Mouse (Mus musculus) MEL (cell line): Measurements from ENCODE around the gene Gm20521.

Source experiments
- CTCF ChIP-seq, 3 experiments: IDR thresholded peaks in 2 of 3; conservative IDR thresholded peaks in 1 of 3; 2 replicates each; pipeline ENCODE4 v1.5.1; 2011 to 2012; ENCODE audit warnings: low read length in 3 of 3, low read depth in 2 of 3, mild to moderate bottlenecking in 2 of 3, improper control_type of control experiment in 1 of 3, inconsistent platforms in 1 of 3, mixed read lengths in 1 of 3, moderate library complexity in 1 of 3; ENCODE audit not compliant: control insufficient read depth in 1 of 3, insufficient read depth in 1 of 3, poor library complexity in 1 of 3, severe bottlenecking in 1 of 3
- GABPA ChIP-seq: IDR thresholded peaks from 2 replicates; pipeline ENCODE4 v1.6.1; 2012; ENCODE audit warnings: low read depth, mild to moderate bottlenecking, inconsistent platforms, low read length, improper control_type of control experiment, moderate library complexity
- KAT2A ChIP-seq: conservative IDR thresholded peaks from 2 replicates; pipeline ENCODE4 v1.6.1; 2012; ENCODE audit warnings: low read depth, low read length, improper control_type of control experiment, inconsistent platforms
- MAFK ChIP-seq: IDR thresholded peaks from 2 replicates; pipeline ENCODE4 v1.6.1; 2011; ENCODE audit warnings: low read depth, mild to moderate bottlenecking, low read length, improper control_type of control experiment, borderline replicate concordance
- MAZ ChIP-seq: IDR thresholded peaks from 2 replicates; pipeline ENCODE4 v1.6.1; 2012; ENCODE audit warnings: low read depth, mild to moderate bottlenecking, inconsistent platforms, low read length, improper control_type of control experiment
- POLR2A ChIP-seq, 2 experiments: IDR thresholded peaks; 2 replicates each; pipeline ENCODE4 v1.6.1; 2011 to 2012; ENCODE audit warnings: low read length in 2 of 2, mild to moderate bottlenecking in 2 of 2, control low read depth in 1 of 2, improper control_type of control experiment in 1 of 2, low read depth in 1 of 2, moderate library complexity in 1 of 2; ENCODE audit not compliant: control insufficient read depth in 1 of 2, insufficient read depth in 1 of 2, poor library complexity in 1 of 2
- SIN3A ChIP-seq: IDR thresholded peaks from 2 replicates; pipeline ENCODE4 v1.6.1; 2012; ENCODE audit warnings: low read length, improper control_type of control experiment, inconsistent platforms
- UBTF ChIP-seq: IDR thresholded peaks from 2 replicates; pipeline ENCODE4 v1.6.1; 2012; ENCODE audit warnings: low read depth, mild to moderate bottlenecking, inconsistent platforms, low read length, improper control_type of control experiment, moderate library complexity, borderline replicate concordance; ENCODE audit not compliant: insufficient read depth
- USF1 ChIP-seq: IDR thresholded peaks from 2 replicates; pipeline ENCODE4 v1.6.1; 2014; ENCODE audit warnings: low read depth, mild to moderate bottlenecking, inconsistent platforms, low read length, improper control_type of control experiment, moderate library complexity
- ZC3H11A ChIP-seq: IDR thresholded peaks from 2 replicates; pipeline ENCODE4 v1.6.1; 2012; ENCODE audit warnings: low read depth, mild to moderate bottlenecking, inconsistent platforms, low read length, improper control_type of control experiment
- ZKSCAN1 ChIP-seq: IDR thresholded peaks from 2 replicates; pipeline ENCODE4 v1.6.1; 2012; ENCODE audit warnings: low read depth, mild to moderate bottlenecking, inconsistent platforms, low read length, improper control_type of control experiment, moderate library complexity
- ZNF384 ChIP-seq: IDR thresholded peaks from 2 replicates; pipeline ENCODE4 v1.6.1; 2012; ENCODE audit warnings: low read depth, mild to moderate bottlenecking, inconsistent platforms, low read length, improper control_type of control experiment

GRCm38 (mm10) chr14:54892200-54892599, 9.0 kb downstream of the Gm20521 start, which contains the start of gene Pabpn1:
- no peak for TF ChIP-seq POLR2A (IDR thresholded peaks at IDR 0.05; ENCODE audit: control insufficient read depth in 1 of 2, insufficient read depth in 1 of 2, low read depth in 1 of 2, low read length in 2 of 2, poor library complexity in 1 of 2)
- TF ChIP-seq SIN3A: no peak
- no peak for TF ChIP-seq GABPA
- TF ChIP-seq MAZ: no peak
- TF ChIP-seq CTCF (IDR thresholded peaks at IDR 0.05 in 2 of 3, conservative IDR thresholded peaks at IDR 0.05 in 1 of 3; ENCODE audit: control insufficient read depth in 1 of 3, insufficient read depth in 1 of 3, low read depth in 2 of 3, low read length in 3 of 3, poor library complexity in 1 of 3, severe bottlenecking in 1 of 3): no peak
- TF ChIP-seq USF1: no peak
- TF ChIP-seq UBTF: no peak
- TF ChIP-seq ZKSCAN1: no peak
- no peak for TF ChIP-seq ZNF384
- no peak for TF ChIP-seq KAT2A
- no peak for TF ChIP-seq MAFK
- TF ChIP-seq ZC3H11A: no peak
